Mouse (Mus musculus) myocyte (in vitro differentiated cells): Measurements from ENCODE around the gene Kazn.

Source experiments
- E2F4 ChIP-seq: IDR thresholded peaks from one replicate; pipeline ENCODE4 v1.6.1; 2011; ENCODE audit warnings: mild to moderate bottlenecking, control low read depth, moderate library complexity; ENCODE audit not compliant: insufficient read depth
- MAX ChIP-seq: IDR thresholded peaks from one replicate; pipeline ENCODE4 v1.6.1; 2011; ENCODE audit warnings: low read depth, mild to moderate bottlenecking, control low read depth
- POLR2A ChIP-seq: IDR thresholded peaks from one replicate; pipeline ENCODE4 v1.6.1; 2011; ENCODE audit warnings: low read depth, mild to moderate bottlenecking, control low read depth, moderate library complexity; ENCODE audit not compliant: insufficient read length
- SRF ChIP-seq: IDR thresholded peaks from one replicate; pipeline ENCODE4 v1.6.1; 2011; ENCODE audit warnings: low read depth; ENCODE audit not compliant: control insufficient read depth, insufficient read length

DNA sequence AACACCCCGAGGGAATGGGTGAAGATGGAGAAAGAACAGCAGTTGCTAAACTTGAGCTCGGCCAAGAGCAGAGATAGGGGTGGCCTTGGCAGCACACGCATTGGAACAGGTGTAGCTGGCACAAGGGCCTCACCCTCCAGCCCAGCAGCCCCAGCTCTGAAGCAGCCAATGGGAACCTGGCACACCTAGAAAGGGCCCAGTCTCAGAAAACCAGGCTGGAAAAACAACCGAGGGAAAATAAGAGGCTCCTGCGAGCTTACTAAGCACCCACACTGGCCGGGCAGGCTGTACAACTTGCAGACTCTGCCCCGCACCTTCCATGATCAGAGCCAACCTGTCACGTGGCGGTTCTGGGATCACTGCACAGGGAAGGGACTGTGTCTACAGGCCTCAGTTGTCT is 26.8 kb downstream of the Kazn start:
- TF ChIP-seq SRF: no peak
- no peak for TF ChIP-seq POLR2A
- TF ChIP-seq MAX: no peak
- TF ChIP-seq E2F4: no peak
